Comparison of ENCODE assay signal across 9 mouse cellular contexts in genomic region chr2:144224351-144224750, GRCm38 (mm10). TPM values are rescaled to one million over a fixed set of nuclear protein-coding genes. Genes with fewer than 3 reads are reported as not detected.
DNase-seq lines count a peak whose midpoint lies in the region; ATAC-seq and TF ChIP-seq lines count a peak whose summit lies in the region.
"Had no signal": no experiment of that assay in that cellular context is flagged by ENCODE, and none has a peak within 500 bp of the region (broad histone marks: within the 10 kb centered on the region; RNA-seq: fewer than 3 reads in every experiment).

No protein-coding gene starts in this region.

- DNase-seq in heart, embryonic 10.5 days (ENCODE audit: low spot score): no peak
- no peak for DNase-seq in heart, adult 11 months
- no peak for DNase-seq in midbrain, embryonic 10.5 days (ENCODE audit: low spot score)
- peak; percentile 66 for DNase-seq in induced T-regulatory cell, adult 2 months (ENCODE audit: low read depth)
- DNase-seq in thymus, postnatal 36 days: no peak
- DNase-seq in adipocyte (ENCODE audit: low spot score): no peak

- H3K4me2 ChIP-seq in midbrain, embryonic 16.5 days (ENCODE audit: low read length): no peak overlapping the region
- peak overlapping the region; percentile 63 for H3K4me2 ChIP-seq in myocyte (ENCODE audit: low read depth)

- H3K9ac ChIP-seq in midbrain, embryonic 16.5 days (ENCODE audit: low read depth, low read length): no peak overlapping the region

- no peaks in the 10 kb centered on the region for H3K36me3 ChIP-seq in heart, embryonic 10.5 days
- H3K36me3 ChIP-seq in midbrain, embryonic 16.5 days (ENCODE audit: control insufficient read depth, insufficient read depth, low read length): no peaks in the 10 kb centered on the region
- H3K36me3 ChIP-seq in midbrain, embryonic 10.5 days: no peaks in the 10 kb centered on the region
- H3K36me3 ChIP-seq in myocyte (ENCODE audit: control insufficient read depth, insufficient read depth): no peaks in the 10 kb centered on the region

- WGBS in heart, embryonic 10.5 days: 53% methylated on average over 12 of the region's 12 CpGs
- 71% methylated on average over 12 of the region's 12 CpGs for WGBS in midbrain, embryonic 16.5 days
- 68% methylated on average over 12 of the region's 12 CpGs for WGBS in midbrain, embryonic 10.5 days

- H3K27ac ChIP-seq in heart, embryonic 10.5 days: no peak overlapping the region
- H3K27ac ChIP-seq in midbrain, embryonic 16.5 days (ENCODE audit: low read length): 0 out of 2 replicates have a peak overlapping the region, but pooled peaks have one; percentile 19
- no peak overlapping the region; the same call in 1 of the 2 replicates for H3K27ac ChIP-seq in midbrain, embryonic 10.5 days (replicated peaks)

- no peak for TF ChIP-seq POLR2A in myocyte (IDR thresholded peaks at IDR 0.05; ENCODE audit: insufficient read length, low read depth)

- ATAC-seq in midbrain, embryonic 16.5 days: no peak

- no peak overlapping the region for H3ac ChIP-seq in myocyte (ENCODE audit: control insufficient read depth, insufficient read length)

- H3K27me3 ChIP-seq in heart, embryonic 10.5 days (ENCODE audit: insufficient read depth, poor library complexity, severe bottlenecking): no peaks in the 10 kb centered on the region
- no peaks in the 10 kb centered on the region for H3K27me3 ChIP-seq in midbrain, embryonic 16.5 days (ENCODE audit: control insufficient read depth, insufficient read depth, low read depth, low read length)
- H3K27me3 ChIP-seq in midbrain, embryonic 10.5 days (ENCODE audit: low read depth, poor library complexity, severe bottlenecking): no peaks in the 10 kb centered on the region
- H3K27me3 ChIP-seq in myocyte (ENCODE audit: control insufficient read depth, insufficient read depth, insufficient read length): no peaks in the 10 kb centered on the region
- H3K27me3 ChIP-seq: CH12.LX had no signal

- no peaks in the 10 kb centered on the region for H3K9me3 ChIP-seq in heart, embryonic 10.5 days
- no peaks in the 10 kb centered on the region for H3K9me3 ChIP-seq in midbrain, embryonic 16.5 days (replicated peaks; ENCODE audit: control insufficient read depth, low read length, poor library complexity, severe bottlenecking)
- no peaks in the 10 kb centered on the region; the same call in 1 of the 2 replicates for H3K9me3 ChIP-seq in midbrain, embryonic 10.5 days (replicated peaks)

- no peaks in the 10 kb centered on the region for H3K79me2 ChIP-seq in myocyte (ENCODE audit: control insufficient read depth, insufficient read depth)

- peak overlapping the region; percentile 27; the same call in 1 of the 2 replicates for H3K4me3 ChIP-seq in heart, embryonic 10.5 days
- H3K4me3 ChIP-seq in midbrain, embryonic 16.5 days (ENCODE audit: low read depth, low read length): no peak overlapping the region
- H3K4me3 ChIP-seq in midbrain, embryonic 10.5 days: no peak overlapping the region
- H3K4me3 ChIP-seq in myocyte: no peak overlapping the region

- peaks cover 10% of the 10 kb centered on the region for H3K4me1 ChIP-seq in heart, embryonic 10.5 days
- H3K4me1 ChIP-seq in midbrain, embryonic 16.5 days (ENCODE audit: control insufficient read depth, insufficient read depth, low read length): no peaks in the 10 kb centered on the region
- H3K4me1 ChIP-seq in midbrain, embryonic 10.5 days: no peaks in the 10 kb centered on the region

TF ChIP-seq in myocyte, 11 proteins besides CTCF, POLR2A, EP300 and RAD21:
- TF ChIP-seq MAX (IDR thresholded peaks at IDR 0.05; ENCODE audit: low read depth) (no peak), REST (IDR thresholded peaks at IDR 0.05; ENCODE audit: insufficient read depth, insufficient read length) (no peak)

RNA-seq across cellular contexts. Expression of gene Mgme1, which starts 46.1 kb away (rescaled TPM):
- polyA plus RNA-seq in heart, embryonic 10.5 days (2016; fragmentation: Nextera tagmentation; extraction: Ambion mirVana): 24.7 TPM in 2 replicates
- polyA plus RNA-seq in midbrain, embryonic 16.5 days (2015; fragmentation: Nextera tagmentation; extraction: Ambion mirVana): 10.2 and 11.9 TPM in 2 replicates
- polyA plus RNA-seq in midbrain, embryonic 10.5 days (2016; fragmentation: Nextera tagmentation; extraction: Ambion mirVana): 22.5 and 26.0 TPM in 2 replicates
- polyA plus RNA-seq in myocyte (2012; fragmentation: generic; extraction: Trizol): 3.7 TPM

RNA-seq across cellular contexts. Expression of gene Snx5, which starts 46.4 kb away (rescaled TPM):
- polyA plus RNA-seq in heart, embryonic 10.5 days (2016; fragmentation: Nextera tagmentation; extraction: Ambion mirVana): 119 and 128 TPM in 2 replicates
- 63.9 and 66.7 TPM in 2 replicates for polyA plus RNA-seq in midbrain, embryonic 16.5 days (2015; fragmentation: Nextera tagmentation; extraction: Ambion mirVana)
- polyA plus RNA-seq in midbrain, embryonic 10.5 days (2016; fragmentation: Nextera tagmentation; extraction: Ambion mirVana): 102 and 120 TPM in 2 replicates
- polyA plus RNA-seq in myocyte (2012; fragmentation: generic; extraction: Trizol): 65.2 TPM
